Mouse (Mus musculus): ENCODE data around the gene Siah1a.

Siah1a gene

GRCm38 (mm10) chr8:86744313-86745220 lies 1.2 kb downstream of the Siah1a start:
- DNase-seq (ENCODE audit: low read depth, low spot score) = no peak

DNA sequence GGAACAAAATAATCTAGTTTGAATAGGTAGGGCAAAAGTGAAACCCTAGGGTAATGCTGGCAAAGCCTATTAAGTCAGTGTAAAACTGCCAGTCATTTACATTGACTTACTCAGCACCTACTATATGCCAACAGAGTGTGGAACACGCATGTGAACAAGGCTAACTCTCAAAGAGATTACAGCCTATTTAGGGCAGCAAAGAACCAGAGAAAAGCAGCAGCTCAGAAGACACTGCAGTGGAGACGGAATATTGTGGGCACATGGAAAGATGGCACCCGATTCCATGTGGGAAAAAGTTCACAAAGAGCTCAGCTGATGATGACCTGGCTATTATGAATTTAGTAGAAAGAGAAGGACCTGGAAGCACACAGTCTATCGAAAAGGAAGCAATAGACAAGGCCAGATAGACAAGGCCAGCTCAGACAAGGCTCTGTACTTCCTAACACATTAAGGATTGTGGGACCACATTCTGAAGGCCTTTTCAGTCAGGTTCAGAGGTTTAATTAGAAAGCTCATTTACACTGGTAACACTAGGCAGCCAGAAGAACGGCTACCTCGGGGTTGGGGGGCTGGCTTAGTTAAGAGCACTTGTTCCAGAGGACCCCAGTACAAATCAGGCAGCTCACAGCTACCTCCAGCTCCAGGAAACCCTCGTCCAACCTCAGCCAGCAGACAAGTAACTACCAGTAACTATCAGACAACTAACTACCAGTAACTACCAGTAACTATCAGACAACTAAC lies 3.0 kb downstream of the Siah1a start:
- DNase-seq (ENCODE audit: low read depth, low spot score) = no peak

DNA sequence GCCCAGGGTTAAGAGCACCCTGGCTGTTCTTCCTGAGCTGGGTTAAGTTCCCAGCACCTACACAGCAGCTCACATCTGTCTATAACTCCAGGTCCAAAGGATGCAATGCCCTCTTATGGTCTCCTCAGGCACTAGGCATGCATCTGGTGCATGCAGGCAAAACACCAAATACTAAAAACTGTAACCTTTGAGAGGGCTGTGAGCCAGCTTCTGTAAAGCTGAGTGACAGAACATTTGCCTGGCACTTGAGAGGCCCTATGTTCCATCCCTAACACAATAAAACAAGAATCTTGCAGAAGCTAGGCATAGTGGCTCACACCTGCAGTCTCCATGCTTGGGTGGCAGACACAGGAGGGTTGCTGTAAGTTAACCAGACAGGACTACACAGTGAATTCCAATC lies 4.1 kb downstream of the Siah1a start:
- no peak for DNase-seq (ENCODE audit: low read depth, low spot score)

DNA sequence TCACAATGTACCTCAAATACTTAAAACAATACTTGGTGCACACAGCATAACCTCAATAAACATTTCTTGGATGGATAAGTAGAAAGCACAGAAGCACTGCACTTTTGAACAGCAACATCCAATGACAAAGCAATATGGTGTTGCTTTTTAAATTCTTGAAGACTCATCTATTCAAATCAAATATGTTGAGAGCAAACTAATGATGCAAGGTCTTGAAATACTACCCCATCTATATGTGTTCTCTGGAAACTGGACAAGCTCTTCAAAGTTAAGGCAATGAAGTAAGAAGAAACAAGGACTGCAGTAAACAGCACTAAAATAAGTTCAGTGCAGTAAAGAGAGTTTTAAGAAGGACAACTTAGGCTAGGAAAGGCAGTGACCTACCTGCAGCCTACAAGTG lies 4.8 kb downstream of the Siah1a start:
- no peak for DNase-seq (ENCODE audit: low read depth, low spot score)

DNA sequence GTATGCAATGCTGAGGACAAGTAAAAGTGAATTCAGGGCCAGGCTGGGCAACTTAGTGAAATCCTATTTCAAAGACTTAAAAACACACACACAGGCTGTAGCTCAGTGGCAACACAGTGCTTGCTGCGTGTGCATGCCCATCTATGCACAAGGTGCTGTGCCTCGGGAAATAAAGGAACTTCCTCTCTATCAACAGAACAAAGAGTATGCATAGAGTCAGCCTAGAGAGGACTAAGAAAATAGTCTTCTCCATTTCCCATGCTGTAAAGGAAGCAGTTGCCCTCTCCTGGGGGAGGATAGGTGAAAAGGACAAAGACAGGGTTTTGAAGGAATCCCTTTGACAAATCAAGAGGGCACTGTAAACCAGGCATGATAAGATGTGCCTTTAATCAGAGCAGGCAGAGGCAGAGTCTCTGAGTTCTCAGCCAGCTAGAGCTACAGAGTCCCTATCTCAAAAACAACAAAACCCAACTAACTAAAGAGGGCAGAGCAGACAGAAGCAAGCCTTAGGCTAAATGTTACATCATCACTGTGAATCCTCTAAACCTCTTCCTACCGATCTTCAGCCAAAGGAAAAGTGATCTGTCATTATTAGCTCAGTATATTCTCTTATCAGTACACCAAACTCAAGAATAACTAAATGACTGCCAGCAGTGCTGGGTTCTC lies 10.2 kb downstream of the Siah1a start:
- DNase-seq (ENCODE audit: low read depth, low spot score) = no peak

- no peak for DNase-seq (ENCODE audit: low read depth, low spot score)
Observed at GRCm38 (mm10) chr8:86734954-86735353, 10.8 kb downstream of the Siah1a start.

GRCm38 (mm10) chr8:86734171-86734570 lies 11.6 kb downstream of the Siah1a start:
- no peak for DNase-seq (ENCODE audit: low read depth, low spot score)

DNA sequence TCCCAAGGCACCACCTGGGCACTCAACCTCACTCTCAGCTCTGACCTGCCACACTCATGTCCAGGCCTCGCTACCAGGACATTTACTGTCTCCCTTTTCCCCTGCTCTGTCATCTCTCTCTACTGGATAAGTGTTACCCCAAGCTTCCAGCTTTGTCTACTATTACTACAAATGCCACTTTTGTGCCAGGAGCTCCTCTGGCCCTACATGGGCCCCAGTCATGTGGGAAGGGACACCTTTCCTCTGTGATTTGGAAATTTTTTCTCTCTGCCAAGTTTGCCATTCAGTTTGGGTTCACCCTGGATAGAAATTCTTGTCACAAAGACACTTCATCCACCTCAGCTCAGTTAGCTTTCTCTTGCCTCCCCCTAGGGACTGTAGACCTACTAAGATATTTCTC lies 14.9 kb downstream of the Siah1a start:
- no peak for DNase-seq (ENCODE audit: low read depth, low spot score)

DNA sequence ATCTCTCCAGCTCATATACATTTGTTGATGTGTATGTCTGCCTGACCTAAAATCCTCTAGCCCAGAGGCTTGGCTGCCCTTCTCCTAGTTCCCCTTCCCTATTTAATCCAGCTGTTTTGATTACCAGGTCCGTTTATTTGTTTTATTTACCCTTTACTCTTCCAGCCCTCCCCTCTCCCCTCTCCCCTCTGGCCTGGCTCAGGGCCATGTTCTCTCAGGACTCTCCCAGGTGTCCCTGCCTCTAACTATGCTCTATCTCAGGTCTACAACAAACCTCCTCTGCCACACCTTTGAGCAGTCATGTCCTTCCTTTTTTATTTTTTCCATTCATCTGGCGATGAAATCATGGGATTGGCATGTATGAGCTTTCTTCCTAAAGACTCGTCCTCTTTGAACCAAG lies 15.4 kb downstream of the Siah1a start:
- no peak for DNase-seq (ENCODE audit: low read depth, low spot score)

GRCm38 (mm10) chr8:86728224-86728950 lies 17.3 kb downstream of the Siah1a start:
- DNase-seq (ENCODE audit: low read depth, low spot score) = no peak

DNA sequence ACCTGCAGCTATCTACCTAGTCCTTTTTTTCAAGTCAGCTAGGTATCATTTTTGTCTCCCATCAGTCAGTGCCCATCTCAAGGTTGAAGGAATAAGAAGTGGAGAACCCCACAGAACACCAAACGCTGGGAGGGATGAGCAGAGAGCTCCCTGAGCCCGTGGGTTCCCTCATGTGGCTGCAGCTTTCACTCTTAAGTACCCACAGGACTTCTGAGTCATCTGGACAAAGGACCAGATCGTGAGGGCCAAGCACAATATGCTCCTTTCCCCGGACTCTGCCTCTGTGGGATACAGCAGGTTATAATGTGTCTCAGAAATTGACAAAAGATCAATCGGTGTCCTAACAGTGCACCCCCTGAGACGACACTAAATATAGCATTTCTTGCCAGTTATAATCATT lies 18.8 kb downstream of the Siah1a start:
- DNase-seq (ENCODE audit: low read depth, low spot score) = no peak

- DNase-seq (ENCODE audit: low read depth, low spot score) = no peak
Observed at GRCm38 (mm10) chr8:86721490-86721889, 24.2 kb downstream of the Siah1a start.

GRCm38 (mm10) chr8:86720756-86721459 lies 24.8 kb downstream of the Siah1a start:
- DNase-seq (ENCODE audit: low read depth, low spot score) = no peak

DNA sequence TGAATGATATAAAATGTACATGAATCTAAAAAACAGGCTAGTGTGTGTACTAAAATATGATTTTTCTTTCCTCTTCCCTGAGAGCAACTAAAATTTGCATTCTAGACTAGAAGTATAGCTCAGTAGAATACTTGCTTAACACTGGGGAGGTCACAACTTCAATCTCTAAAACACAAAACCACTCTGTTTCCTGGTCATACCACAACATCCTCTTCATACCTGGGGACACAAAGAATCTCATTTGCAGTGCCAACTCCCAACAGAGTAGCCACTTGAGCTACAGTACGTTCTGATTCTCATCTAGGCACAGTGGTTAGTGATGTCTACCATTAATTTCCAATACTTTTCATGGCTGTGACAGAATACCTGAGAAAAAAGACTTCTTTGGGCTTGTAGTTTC lies 26.4 kb downstream of the Siah1a start:
- DNase-seq (ENCODE audit: low read depth, low spot score) = no peak

DNA sequence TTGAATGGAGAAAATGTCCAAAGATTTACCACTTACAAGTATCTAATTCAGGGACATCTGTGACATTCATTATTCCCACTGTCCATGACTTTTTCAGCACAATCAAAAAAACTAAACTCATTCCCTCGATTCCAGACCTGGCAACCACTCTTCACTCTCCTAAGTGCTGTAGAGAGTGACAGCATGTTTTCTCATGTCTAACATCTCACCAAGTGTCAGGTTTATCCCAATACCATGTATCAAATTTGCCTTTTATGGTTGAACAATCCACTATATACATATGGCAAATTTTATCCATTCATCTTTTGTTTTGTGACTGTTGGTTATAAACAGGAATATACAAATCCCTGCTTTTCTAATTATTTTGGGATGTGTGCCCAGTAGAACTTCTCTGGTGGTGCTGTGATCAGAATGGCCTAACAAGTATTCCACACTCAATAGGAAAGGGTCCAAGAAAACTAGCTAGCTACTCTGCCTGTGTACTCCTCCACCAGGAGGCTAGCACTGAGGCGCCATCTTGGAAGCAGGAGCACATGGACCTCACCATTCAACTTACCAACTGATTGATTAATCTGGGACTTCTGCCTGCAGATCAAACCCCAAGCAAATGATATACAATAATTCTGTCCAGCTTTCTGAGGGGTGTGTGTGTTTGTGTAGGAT lies 27.3 kb downstream of the Siah1a start:
- DNase-seq (ENCODE audit: low read depth, low spot score) = no peak

DNA sequence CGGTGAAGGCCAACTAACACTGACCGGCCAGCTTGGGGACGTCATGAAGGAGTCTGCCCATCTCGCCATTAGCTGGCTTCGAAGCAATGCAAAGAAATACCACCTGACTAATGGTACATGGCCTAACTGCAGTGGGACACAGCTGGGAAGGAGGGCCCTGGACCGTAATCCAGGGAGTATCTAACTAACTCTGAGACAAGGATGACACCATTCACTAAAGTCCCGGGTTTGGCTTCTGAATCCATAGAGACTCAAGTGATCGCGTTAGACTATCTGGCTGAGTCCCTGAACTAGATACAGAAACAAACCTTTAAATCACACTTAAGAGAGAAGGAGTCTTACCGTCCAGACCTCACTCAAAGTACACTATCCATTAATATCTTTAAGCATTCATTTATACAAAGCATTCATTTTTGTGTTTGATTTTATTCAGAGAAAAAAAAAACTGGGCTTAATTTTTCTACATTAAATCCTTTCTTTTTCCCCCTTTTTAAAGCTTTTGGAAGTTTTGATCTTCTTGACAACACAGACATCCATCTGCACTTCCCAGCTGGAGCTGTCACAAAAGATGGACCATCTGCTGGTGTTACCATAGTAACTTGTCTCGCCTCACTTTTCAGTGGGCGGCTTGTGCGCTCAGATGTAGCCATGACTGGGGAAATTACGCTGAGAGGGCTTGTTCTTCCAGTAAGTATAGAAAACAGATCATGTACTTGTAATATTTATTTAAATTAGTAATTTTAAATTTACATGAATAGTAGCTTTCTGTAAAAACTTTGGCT lies 32.1 kb downstream of the Siah1a start:
- peak; percentile 84 for DNase-seq (ENCODE audit: low read depth, low spot score)

- DNase-seq (ENCODE audit: low read depth, low spot score) = no peak
Observed at GRCm38 (mm10) chr8:86712594-86712993, 33.1 kb downstream of the Siah1a start.

GRCm38 (mm10) chr8:86707873-86708272 lies 37.9 kb downstream of the Siah1a start:
- no peak for DNase-seq (ENCODE audit: low read depth, low spot score)

DNA sequence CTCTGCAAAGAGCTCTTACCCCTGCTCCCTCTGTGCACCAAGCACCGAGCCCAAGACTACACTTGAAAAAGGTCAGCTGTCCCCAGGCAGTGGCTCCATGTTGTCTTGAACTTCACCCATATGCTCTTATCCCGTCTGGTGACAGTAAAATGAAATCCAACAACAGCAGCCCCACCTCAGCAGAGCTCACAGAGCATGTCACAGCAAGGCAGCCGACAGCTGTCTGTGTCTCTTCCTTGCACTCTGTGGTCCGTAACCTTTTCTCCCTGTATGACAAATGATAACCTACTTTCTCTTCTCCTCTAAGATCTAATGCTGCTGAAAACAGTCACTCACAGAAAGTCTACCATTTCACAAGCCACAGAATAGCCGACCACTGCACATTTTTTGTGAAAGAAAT lies 39.0 kb downstream of the Siah1a start:
- DNase-seq (ENCODE audit: low read depth, low spot score) = no peak

DNA sequence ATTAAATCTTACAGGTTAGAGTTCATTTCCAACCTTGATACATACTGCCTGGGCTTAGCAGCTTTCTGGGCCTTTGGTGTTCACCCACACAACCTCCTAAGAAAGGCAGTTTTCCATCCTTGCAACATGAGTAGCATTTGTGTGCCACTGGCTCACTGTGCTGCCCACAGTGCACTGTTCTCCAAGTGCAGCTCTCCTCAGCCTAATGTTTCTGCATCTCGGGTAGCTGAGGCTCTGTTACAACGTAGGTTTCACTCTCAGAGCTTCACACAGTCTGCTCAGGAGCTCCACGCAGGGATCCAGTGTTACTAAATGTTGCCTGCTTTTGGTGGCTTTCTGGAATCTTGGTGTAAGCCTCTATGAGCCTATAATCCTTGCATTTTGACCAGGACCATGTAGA lies 40.4 kb downstream of the Siah1a start:
- DNase-seq (ENCODE audit: low read depth, low spot score) = no peak
